7 mouse cellular contexts compared by ENCODE assay signal in genomic region chr11:120228911-120229437, GRCm38 (mm10). TPM values are rescaled to one million over a fixed set of nuclear protein-coding genes. Genes with fewer than 3 reads are reported as not detected.
DNase-seq lines count a peak whose midpoint lies in the region; ATAC-seq lines count a peak whose summit lies in the region.

No protein-coding gene starts in this region.

- H3K9me3 ChIP-seq in lung, embryonic 15.5 days = no peaks in the 10 kb centered on the region
- H3K9me3 ChIP-seq in embryonic facial prominence, embryonic 11.5 days (replicated peaks; ENCODE audit: control insufficient read depth, low read length) = no peaks in the 10 kb centered on the region
- H3K9me3 ChIP-seq in hindbrain, embryonic 16.5 days (ENCODE audit: control insufficient read depth, low read length) = no peaks in the 10 kb centered on the region
- H3K9me3 ChIP-seq in midbrain, embryonic 11.5 days (ENCODE audit: control insufficient read depth, low read length) = no peaks in the 10 kb centered on the region

- peak overlapping the region; percentile 92 for H3K27ac ChIP-seq in lung, embryonic 15.5 days
- H3K27ac ChIP-seq in embryonic facial prominence, embryonic 11.5 days (replicated peaks; ENCODE audit: low read depth, low read length) = peak overlapping the region; percentile 60; the same call in 1 of the 2 replicates
- H3K27ac ChIP-seq in hindbrain, embryonic 16.5 days (ENCODE audit: low read depth, low read length) = peak overlapping the region; percentile 57
- H3K27ac ChIP-seq in midbrain, embryonic 11.5 days (ENCODE audit: low read depth, low read length) = no peak overlapping the region; the same call in 1 of the 2 replicates

- H3K36me3 ChIP-seq in lung, embryonic 15.5 days = no peaks in the 10 kb centered on the region
- H3K36me3 ChIP-seq in embryonic facial prominence, embryonic 11.5 days (replicated peaks; ENCODE audit: control insufficient read depth, insufficient read depth, low read depth, low read length) = no peaks in the 10 kb centered on the region
- H3K36me3 ChIP-seq in hindbrain, embryonic 16.5 days (ENCODE audit: control insufficient read depth, insufficient read depth, low read length) = no peaks in the 10 kb centered on the region
- H3K36me3 ChIP-seq in midbrain, embryonic 11.5 days (ENCODE audit: control insufficient read depth, insufficient read depth, low read length) = no peaks in the 10 kb centered on the region

- H3K4me2 ChIP-seq in lung, embryonic 15.5 days = peak overlapping the region; percentile 81
- peak overlapping the region; percentile 87 for H3K4me2 ChIP-seq in embryonic facial prominence, embryonic 11.5 days (ENCODE audit: low read depth, low read length)
- H3K4me2 ChIP-seq in hindbrain, embryonic 16.5 days (ENCODE audit: low read length) = peak overlapping the region; percentile 96
- peak overlapping the region; percentile 99 for H3K4me2 ChIP-seq in midbrain, embryonic 11.5 days

- no peak for ATAC-seq in lung, embryonic 15.5 days (ENCODE audit: borderline replicate concordance, extremely low read depth, low FRiP score, low TSS enrichment)
- ATAC-seq in embryonic facial prominence, embryonic 11.5 days (replicated peaks; ENCODE audit: insufficient number of reproducible peaks, low FRiP score, low TSS enrichment, low read depth) = no peak
- no peak for ATAC-seq in hindbrain, embryonic 16.5 days
- no peak for ATAC-seq in midbrain, embryonic 11.5 days (ENCODE audit: low FRiP score)

- peak overlapping the region; percentile 76 for H3K4me3 ChIP-seq in lung, embryonic 15.5 days
- peak overlapping the region; percentile 86 for H3K4me3 ChIP-seq in embryonic facial prominence, embryonic 11.5 days (ENCODE audit: low read depth, low read length)
- H3K4me3 ChIP-seq in hindbrain, embryonic 16.5 days (ENCODE audit: low read length) = peak overlapping the region; percentile 90
- peak overlapping the region; percentile 97 for H3K4me3 ChIP-seq in midbrain, embryonic 11.5 days (ENCODE audit: low read depth, low read length)

- DNase-seq in lung, postnatal 14 days = no peak
- peak; percentile 55 for DNase-seq in embryonic facial prominence, embryonic 11.5 days (ENCODE audit: low spot score)
- DNase-seq in midbrain, embryonic 11.5 days (ENCODE audit: low spot score, missing footprints) = peak; percentile 94
- DNase-seq in spleen, adult 12 weeks (ENCODE audit: low spot score) = no peak
- DNase-seq in thymus, postnatal 14 days = no peak

- peaks cover 67% of the 10 kb centered on the region for H3K4me1 ChIP-seq in lung, embryonic 15.5 days
- peaks cover 45% of the 10 kb centered on the region for H3K4me1 ChIP-seq in embryonic facial prominence, embryonic 11.5 days (ENCODE audit: control insufficient read depth, insufficient read depth, low read length)
- H3K4me1 ChIP-seq in hindbrain, embryonic 16.5 days (ENCODE audit: control insufficient read depth, insufficient read depth, low read depth, low read length) = peaks cover 67% of the 10 kb centered on the region
- H3K4me1 ChIP-seq in midbrain, embryonic 11.5 days (ENCODE audit: control insufficient read depth, insufficient read depth, low read length) = peaks cover 64% of the 10 kb centered on the region

- 26% methylated on average over 7 of the region's 7 CpGs for WGBS in lung, embryonic 15.5 days
- 19% methylated on average over 7 of the region's 7 CpGs for WGBS in embryonic facial prominence, embryonic 11.5 days
- WGBS in hindbrain, embryonic 16.5 days = 11% methylated on average over 7 of the region's 7 CpGs
- WGBS in midbrain, embryonic 11.5 days = 22% methylated on average over 7 of the region's 7 CpGs

- peak overlapping the region; percentile 23; the same call in 1 of the 2 replicates for H3K9ac ChIP-seq in lung, embryonic 15.5 days
- peak overlapping the region; percentile 44 for H3K9ac ChIP-seq in embryonic facial prominence, embryonic 11.5 days (replicated peaks; ENCODE audit: low read length)
- peak overlapping the region; percentile 97 for H3K9ac ChIP-seq in hindbrain, embryonic 16.5 days (ENCODE audit: low read depth, low read length)
- H3K9ac ChIP-seq in midbrain, embryonic 11.5 days (ENCODE audit: low read length) = peak overlapping the region; percentile 99

- H3K27me3 ChIP-seq in lung, embryonic 15.5 days = no peaks in the 10 kb centered on the region
- H3K27me3 ChIP-seq in embryonic facial prominence, embryonic 11.5 days (ENCODE audit: control insufficient read depth, insufficient read depth, low read length) = no peaks in the 10 kb centered on the region
- no peaks in the 10 kb centered on the region for H3K27me3 ChIP-seq in hindbrain, embryonic 16.5 days (replicated peaks; ENCODE audit: control insufficient read depth, insufficient read depth, low read length)
- H3K27me3 ChIP-seq in midbrain, embryonic 11.5 days (ENCODE audit: control insufficient read depth, insufficient read depth, low read length) = no peaks in the 10 kb centered on the region

RNA-seq across cellular contexts. Expression of gene Bahcc1, which starts 3.8 kb away (rescaled TPM):
- 8.7 and 9.2 TPM in 2 replicates for polyA plus RNA-seq in lung, embryonic 15.5 days (2015; fragmentation: Nextera tagmentation; extraction: Ambion mirVana)
- 13.5 and 15.2 TPM in 2 replicates for polyA plus RNA-seq in embryonic facial prominence, embryonic 11.5 days (2014; fragmentation: Nextera tagmentation; extraction: Ambion mirVana)
- polyA plus RNA-seq in hindbrain, embryonic 16.5 days (2015; fragmentation: Nextera tagmentation; extraction: Ambion mirVana) = 7.8 and 9.7 TPM in 2 replicates
- polyA plus RNA-seq in midbrain, embryonic 11.5 days (2014; fragmentation: Nextera tagmentation; extraction: Ambion mirVana) = 17.6 and 20.6 TPM in 2 replicates

Comparison
In these comparisons a context has a peak if more than half of its experiments do, and no peak if none do; other contexts are left out.
1. H3K9ac ChIP-seq: peak in every context shown above with its lines; median percentile 99 in midbrain, embryonic 11.5 days; 97 in hindbrain, embryonic 16.5 days; 44 in embryonic facial prominence, embryonic 11.5 days; 23 in lung, embryonic 15.5 days.
2. DNase-seq: peak in embryonic facial prominence, embryonic 11.5 days (single experiment) and midbrain, embryonic 11.5 days (single experiment); none in lung, postnatal 14 days (single experiment), spleen, adult 12 weeks (single experiment) and thymus, postnatal 14 days (single experiment).
3. Peak in every context shown above with its lines, with median percentiles within 50 percentile points of each other: H3K4me2 ChIP-seq and H3K4me3 ChIP-seq.